Mouse (Mus musculus): ENCODE measurements around the gene Rnaseh2c. TPM values are rescaled to one million over a fixed set of nuclear protein-coding genes. Genes with fewer than 3 reads are reported as not detected.

Rnaseh2c gene
- total and polyA plus RNA-seq, 2 experiments = 51.4 to 56.3 TPM

DNA sequence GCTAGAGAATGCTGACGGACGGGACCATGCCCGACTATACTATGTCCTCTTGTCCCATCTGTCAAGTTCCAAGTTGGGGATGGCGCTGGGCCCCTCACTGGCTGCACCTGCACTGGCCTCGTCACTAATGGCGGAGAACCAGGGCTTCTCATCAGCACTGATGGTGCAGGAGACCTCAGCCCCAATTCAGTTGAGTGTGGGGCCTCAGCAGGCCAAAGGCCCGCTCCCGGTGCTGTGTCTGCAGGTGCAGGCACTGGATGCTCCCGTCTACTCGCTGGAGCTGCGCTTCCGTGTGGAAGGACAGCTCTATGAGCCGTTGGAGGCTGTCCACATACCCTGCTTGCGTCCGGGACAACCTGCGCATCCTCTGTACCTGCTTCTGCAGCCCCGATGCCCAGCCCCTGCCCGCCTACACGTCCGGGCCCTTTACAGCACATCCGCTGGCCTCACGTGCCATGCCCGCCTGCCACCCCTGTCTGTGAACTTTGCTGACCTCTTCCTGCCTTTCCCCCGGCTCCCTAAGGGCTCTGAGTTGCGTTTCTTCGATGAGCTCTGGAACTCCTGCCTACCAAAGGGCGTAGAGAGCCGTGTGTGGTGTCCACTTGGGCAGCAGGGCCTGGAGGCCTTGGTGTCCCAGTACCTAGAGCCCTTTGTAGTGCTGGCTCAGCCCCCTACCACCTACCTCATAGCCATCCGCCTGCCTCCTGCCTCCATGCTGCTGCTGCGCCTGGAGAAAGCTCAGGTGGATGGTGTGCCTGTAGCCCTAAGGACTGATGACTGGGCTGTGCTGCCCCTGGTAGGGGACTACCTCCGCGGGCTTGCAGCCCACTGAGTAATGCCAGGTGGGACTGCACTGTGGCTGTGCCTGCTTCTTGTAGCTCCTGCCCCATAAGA is 31.1 kb upstream of the Rnaseh2c start:
- Histone ChIP-seq H3K9ac (ENCODE audit: low read depth, low read length) (no peak overlapping the region), H3K27ac (replicated peaks; ENCODE audit: insufficient read depth, low read depth, low read length) (no peak overlapping the region), H3K79me2 (ENCODE audit: control insufficient read depth, insufficient read depth, low read length) (peaks cover 9% of the 10 kb centered on the region; the same call in 1 of the 2 replicates), H3K4me3 (ENCODE audit: insufficient read depth, low read depth, low read length) (no peak overlapping the region), H3K36me3 (ENCODE audit: control insufficient read depth, insufficient read depth, low read length) (no peaks in the 10 kb centered on the region), H3K27me3 (ENCODE audit: control insufficient read depth, insufficient read depth, low read length) (no peaks in the 10 kb centered on the region), H3K4me1 (ENCODE audit: control insufficient read depth, insufficient read depth, low read length) (0 out of 2 replicates have a peak, but pooled peaks cover 4% of the 10 kb centered on the region)
- TF ChIP-seq CTCF (IDR thresholded peaks at IDR 0.05; ENCODE audit: low read depth, low read length) (no peak), POLR2A (IDR thresholded peaks at IDR 0.05; ENCODE audit: extremely low read depth, insufficient read depth, low read length) (no peak)
- WGBS = 94% methylated on average over 32 of the region's 32 CpGs
- no peak for DNase-seq (ENCODE audit: extremely low read depth, low read depth, low spot score)

GRCm38 (mm10) chr19:5571831-5572230 is 29.8 kb upstream of the Rnaseh2c start:
- TF ChIP-seq CTCF (IDR thresholded peaks at IDR 0.05; ENCODE audit: low read depth, low read length) (no peak), POLR2A (IDR thresholded peaks at IDR 0.05; ENCODE audit: extremely low read depth, insufficient read depth, low read length) (no peak)
- H3K4me1 ChIP-seq (ENCODE audit: control insufficient read depth, insufficient read depth, low read length) = 0 out of 2 replicates have a peak, but pooled peaks cover 3% of the 10 kb centered on the region
- H3K79me2 ChIP-seq (ENCODE audit: control insufficient read depth, insufficient read depth, low read length) = peaks cover 9% of the 10 kb centered on the region; the same call in 1 of the 2 replicates
- H3K27ac ChIP-seq (replicated peaks; ENCODE audit: insufficient read depth, low read depth, low read length) = peak overlapping the region; percentile 15
- WGBS = 71% methylated on average over 5 of the region's 5 CpGs
- no peaks in the 10 kb centered on the region for H3K27me3 ChIP-seq (ENCODE audit: control insufficient read depth, insufficient read depth, low read length)
- H3K4me3 ChIP-seq (ENCODE audit: insufficient read depth, low read depth, low read length) = no peak overlapping the region
- no peaks in the 10 kb centered on the region for H3K36me3 ChIP-seq (ENCODE audit: control insufficient read depth, insufficient read depth, low read length)
- H3K9ac ChIP-seq (ENCODE audit: low read depth, low read length) = no peak overlapping the region
- peak; percentile 34 for DNase-seq (ENCODE audit: extremely low read depth, low read depth, low spot score)

DNA sequence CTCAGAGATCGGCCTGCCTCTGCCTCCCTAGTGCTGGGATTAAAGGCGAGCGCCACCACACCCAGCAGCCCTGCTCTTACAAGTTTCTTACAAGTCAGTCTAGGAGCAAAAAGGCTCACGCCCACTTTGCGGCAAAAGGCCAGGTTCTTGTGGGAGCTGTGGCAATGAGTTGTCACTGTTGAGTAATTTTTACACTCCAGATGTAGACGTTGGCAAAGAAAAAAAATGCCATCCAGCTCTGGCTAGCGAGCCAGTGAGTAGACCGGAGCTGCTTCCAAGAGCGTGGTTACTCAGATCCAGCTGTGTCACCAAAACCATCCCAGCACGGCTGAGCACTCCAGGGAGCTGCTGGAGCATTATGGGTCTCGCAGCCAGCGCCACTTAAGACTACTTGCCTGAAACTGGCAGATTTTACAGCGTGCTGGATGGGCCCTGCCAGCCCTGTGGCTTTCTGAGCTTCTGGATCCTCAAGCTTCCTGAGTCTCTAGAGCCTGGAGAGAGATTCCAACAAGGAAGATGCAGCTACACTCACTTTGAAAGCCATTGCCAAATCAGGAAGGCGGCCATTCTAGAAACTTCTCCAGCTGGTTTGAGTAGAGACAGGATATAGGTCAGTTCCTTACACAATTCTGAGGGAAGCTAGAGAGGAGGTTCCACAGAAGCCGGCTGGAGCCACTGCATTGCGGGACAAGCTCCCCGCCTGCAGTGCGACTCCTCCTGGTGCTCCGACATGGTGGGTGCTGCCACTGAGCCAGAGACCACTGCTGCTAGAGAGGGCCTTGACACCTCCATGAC is 29.1 kb upstream of the Rnaseh2c start:
- peak; percentile 45 for DNase-seq (ENCODE audit: extremely low read depth, low read depth, low spot score)

DNA sequence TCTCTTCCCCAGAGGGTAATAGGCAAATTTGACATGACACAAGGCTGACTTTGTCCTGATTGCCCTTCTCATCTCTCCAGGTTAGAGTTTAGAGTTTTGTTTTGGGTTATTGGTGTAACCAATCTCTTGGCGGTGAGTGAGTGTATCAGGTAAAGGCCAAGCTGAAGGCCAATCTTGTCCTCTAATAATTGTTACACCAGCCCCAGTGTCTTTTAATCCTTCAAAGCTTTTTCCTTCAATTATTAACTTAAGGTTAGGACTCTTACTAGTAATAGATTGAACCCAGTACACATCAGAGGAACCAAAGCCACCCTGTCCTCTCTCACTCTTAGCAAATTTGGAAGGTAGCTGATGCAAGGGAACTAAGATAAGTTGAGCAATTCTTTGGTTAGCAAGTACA is 26.3 kb upstream of the Rnaseh2c start:
- TF ChIP-seq POLR2A (IDR thresholded peaks at IDR 0.05; ENCODE audit: extremely low read depth, insufficient read depth, low read length) = no peak
- TF ChIP-seq CTCF (IDR thresholded peaks at IDR 0.05; ENCODE audit: low read depth, low read length) = no peak
- Histone ChIP-seq H3K27ac (replicated peaks; ENCODE audit: insufficient read depth, low read depth, low read length) (no peak overlapping the region), H3K9ac (ENCODE audit: low read depth, low read length) (no peak overlapping the region), H3K27me3 (ENCODE audit: control insufficient read depth, insufficient read depth, low read length) (no peaks in the 10 kb centered on the region), H3K79me2 (ENCODE audit: control insufficient read depth, insufficient read depth, low read length) (no peaks in the 10 kb centered on the region), H3K4me1 (ENCODE audit: control insufficient read depth, insufficient read depth, low read length) (no peaks in the 10 kb centered on the region), H3K4me3 (ENCODE audit: insufficient read depth, low read depth, low read length) (no peak overlapping the region), H3K36me3 (ENCODE audit: control insufficient read depth, insufficient read depth, low read length) (no peaks in the 10 kb centered on the region)
- DNase-seq (ENCODE audit: extremely low read depth, low read depth, low spot score) = peak; percentile 53
- WGBS = 56% methylated on average over 1 of the region's 1 CpGs

More for the DNA sequence above, 29.1 kb upstream of the Rnaseh2c start:
- Histone ChIP-seq H3K9ac (ENCODE audit: low read depth, low read length) (no peak overlapping the region), H3K27me3 (ENCODE audit: control insufficient read depth, insufficient read depth, low read length) (no peaks in the 10 kb centered on the region), H3K79me2 (ENCODE audit: control insufficient read depth, insufficient read depth, low read length) (peaks cover 9% of the 10 kb centered on the region; the same call in 1 of the 2 replicates), H3K4me3 (ENCODE audit: insufficient read depth, low read depth, low read length) (no peak overlapping the region), H3K36me3 (ENCODE audit: control insufficient read depth, insufficient read depth, low read length) (no peaks in the 10 kb centered on the region), H3K27ac (replicated peaks; ENCODE audit: insufficient read depth, low read depth, low read length) (peak overlapping the region; percentile 15), H3K4me1 (ENCODE audit: control insufficient read depth, insufficient read depth, low read length) (0 out of 2 replicates have a peak, but pooled peaks cover 1% of the 10 kb centered on the region)
- TF ChIP-seq POLR2A (IDR thresholded peaks at IDR 0.05; ENCODE audit: extremely low read depth, insufficient read depth, low read length) = no peak
- TF ChIP-seq CTCF (IDR thresholded peaks at IDR 0.05; ENCODE audit: low read depth, low read length) = no peak
- WGBS = 75% methylated on average over 19 of the region's 19 CpGs

- Histone ChIP-seq H3K4me3 (ENCODE audit: insufficient read depth, low read depth, low read length) (no peak overlapping the region), H3K79me2 (ENCODE audit: control insufficient read depth, insufficient read depth, low read length) (no peaks in the 10 kb centered on the region), H3K27ac (replicated peaks; ENCODE audit: insufficient read depth, low read depth, low read length) (no peak overlapping the region), H3K27me3 (ENCODE audit: control insufficient read depth, insufficient read depth, low read length) (no peaks in the 10 kb centered on the region), H3K36me3 (ENCODE audit: control insufficient read depth, insufficient read depth, low read length) (no peaks in the 10 kb centered on the region), H3K4me1 (ENCODE audit: control insufficient read depth, insufficient read depth, low read length) (no peaks in the 10 kb centered on the region), H3K9ac (ENCODE audit: low read depth, low read length) (no peak overlapping the region)
- WGBS = 90% methylated on average over 4 of the region's 4 CpGs
- no peak for TF ChIP-seq POLR2A (IDR thresholded peaks at IDR 0.05; ENCODE audit: extremely low read depth, insufficient read depth, low read length)
- no peak for TF ChIP-seq CTCF (IDR thresholded peaks at IDR 0.05; ENCODE audit: low read depth, low read length)
- no peak for DNase-seq (ENCODE audit: extremely low read depth, low read depth, low spot score)
Measured at GRCm38 (mm10) chr19:5579971-5580370, 21.7 kb upstream of the Rnaseh2c start.

Data from liver, adult 2 months (tissue).